Mouse (Mus musculus): ENCODE data around the gene Smc6. TPM values are rescaled to one million over a fixed set of nuclear protein-coding genes. Genes with fewer than 3 reads are reported as not detected.

Smc6 gene
- total RNA-seq, 4 experiments from 2014 or later, result 27.4 to 35.8 (median 33.7) TPM

Small RNAs within 50 kb of the gene (microRNA-seq; reads per million reads assigned to microRNA genes)
- 0 reads per million in 2 experiments for gene Mir7675

Other genes with a start within 250 kb of the Smc6 start
- gene Kcns3, start 114.8 kb upstream of the Smc6 start, total RNA-seq (2022), result 10 to 100 TPM in 3 of 4 experiments, 1 to 10 TPM in 1; 9.6 to 16.0 (median 13.6) TPM
- gene Msgn1, start 56.9 kb upstream of the Smc6 start, total RNA-seq (2022), result not detected
- gene Gen1, start 85 bp upstream of the Smc6 start, total RNA-seq (2022), result 1 to 10 TPM; 1.1 to 2.6 (median 1.9) TPM
- 100 to 1,000 TPM; 407 to 453 (median 425) TPM for gene Vsnl1, start 170.7 kb downstream of the Smc6 start, total RNA-seq (2022)
- 1 to 10 TPM in 2 of 4 experiments, under 1 TPM in 2; 0.35 to 1.6 (median 1.2) TPM for gene Rad51ap2, start 190.2 kb downstream of the Smc6 start, total RNA-seq (2022)

All from layer of hippocampus, adult 8-10 months (tissue).